Mouse (Mus musculus) layer of hippocampus, adult 6 months (tissue): ENCODE measurements around the gene Olfr734. TPM values are rescaled to one million over a fixed set of nuclear protein-coding genes. Genes with fewer than 3 reads are reported as not detected.

ENCODE experiments used
- long read RNA-seq, 2 experiments: library from polyadenylated mRNA; unstranded; transcript quantifications; one replicate each; pipeline ENCODE4 v2.0.0; 2019 to 2020
- polyA plus RNA-seq: library from polyadenylated mRNA; unstranded; fragments of <200 nt; fragmentation: Nextera tagmentation; gene quantifications from 2 replicates; pipeline ENCODE4 v1.2.3, GENCODE M21; 2021

The Olfr734 gene
- not detected in 2 replicates for polyA plus RNA-seq
- long read RNA-seq, experiment 1 = 0 reads
- long read RNA-seq, experiment 2 = 0 reads

DNA sequence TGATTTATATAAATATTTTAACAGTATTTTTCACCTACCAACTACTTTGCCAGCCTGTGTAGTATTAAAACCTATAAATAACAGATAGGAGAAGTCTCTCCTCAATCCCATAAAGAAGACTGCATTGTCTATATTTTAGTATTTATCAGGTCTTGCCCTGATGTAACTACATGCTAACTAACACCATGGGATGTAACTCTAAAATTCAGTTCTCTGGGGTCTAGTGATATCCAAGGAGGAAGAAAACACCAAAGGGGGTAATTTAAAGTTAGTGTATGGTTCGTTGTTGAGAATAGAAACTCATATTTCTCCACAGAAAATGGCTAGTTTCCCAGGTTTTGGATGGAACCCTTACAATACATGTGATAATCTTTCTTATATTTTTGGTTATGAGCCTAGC is at the start of gene Olfr734:
Gene Olfr734, minus strand, starts transcription at position 101 of the 400 bp plus-strand sequence.

DNA sequence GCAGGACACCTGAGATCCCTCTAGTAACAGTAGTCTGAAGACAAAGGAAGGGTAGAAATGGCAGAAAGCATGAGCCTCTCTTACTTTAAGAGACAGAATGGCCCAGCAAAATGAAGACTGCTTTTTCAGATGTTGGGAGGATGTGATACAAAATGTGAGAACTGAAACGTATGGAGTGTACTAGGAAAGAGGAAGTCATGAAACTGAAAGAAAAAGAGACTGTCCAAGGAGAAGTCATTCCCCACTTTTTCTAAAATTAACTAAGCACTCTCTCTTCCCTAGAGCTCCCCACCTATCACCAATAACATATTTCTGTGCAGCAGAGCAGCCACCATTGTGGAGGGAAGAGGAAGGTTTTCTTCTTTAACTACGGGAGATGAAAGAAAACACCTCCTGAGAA is 31.0 kb upstream of the Olfr734 start, which contains the start of gene Tlr11:
Gene Tlr11, plus strand, starts transcription at position 322 of the 400 bp plus-strand sequence.

DNA sequence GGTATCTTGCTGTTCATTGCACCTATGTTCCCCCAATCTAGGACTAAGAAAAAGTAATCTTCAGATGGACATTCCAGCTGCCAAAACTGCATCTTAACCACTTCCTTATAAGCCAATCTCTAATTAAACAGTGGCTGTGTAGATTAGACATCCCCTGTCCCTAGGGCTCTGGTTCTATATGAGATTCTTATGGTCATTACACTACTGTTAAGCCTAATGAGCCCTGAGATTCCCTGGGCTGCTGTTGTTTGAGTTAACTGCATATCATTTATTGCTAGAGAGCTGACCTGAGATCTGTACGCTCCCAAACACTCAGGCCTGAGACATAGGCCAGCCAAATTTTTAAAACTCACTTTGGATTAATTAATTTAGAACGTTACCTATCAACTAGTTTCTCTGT is 22.2 kb upstream of the Olfr734 start, which contains the start of gene Olfr735:
Gene Olfr735, minus strand, starts transcription at position 77 of the 400 bp plus-strand sequence.

DNA sequence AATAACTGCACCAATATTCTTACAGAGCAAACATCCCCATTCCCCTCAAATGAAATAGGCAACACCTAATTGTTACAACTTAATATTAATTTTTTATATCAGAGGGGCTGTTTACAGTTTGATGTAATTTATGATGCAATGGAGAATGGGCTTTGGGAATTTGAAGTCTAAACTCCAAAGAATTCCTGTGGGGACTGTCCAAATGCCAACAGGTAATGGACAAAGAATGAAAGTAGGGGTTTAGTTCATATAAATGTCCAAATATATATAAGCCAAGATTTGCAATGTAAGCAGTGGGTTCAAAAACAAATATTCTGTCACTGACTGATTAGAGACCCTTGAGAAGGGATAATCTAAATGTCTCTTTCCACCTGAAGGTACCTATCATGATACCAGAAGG is 25.1 kb downstream of the Olfr734 start, which contains the start of gene Olfr733:
Gene Olfr733, minus strand, starts transcription at position 101 of the 400 bp plus-strand sequence.

DNA sequence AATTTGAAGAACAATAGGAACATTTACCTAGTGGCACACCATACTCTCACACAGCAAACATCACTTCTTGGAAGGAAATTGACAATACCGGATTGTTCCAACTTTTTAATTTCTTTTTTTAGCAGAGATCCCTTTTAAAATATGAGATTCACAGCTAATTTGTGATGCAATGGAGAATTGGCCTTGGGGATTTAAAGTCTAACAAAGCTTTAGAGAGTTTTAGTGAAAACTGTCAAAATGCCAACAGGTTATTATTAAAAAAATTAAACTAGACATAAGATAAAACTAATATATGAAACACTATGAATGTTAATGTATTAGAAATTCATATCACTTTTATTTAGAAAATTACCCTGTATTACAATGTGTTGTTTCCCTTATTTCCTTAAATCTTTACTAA is 42.5 kb downstream of the Olfr734 start, which contains the start of gene Olfr732:
Gene Olfr732, minus strand, starts transcription at position 101 of the 400 bp plus-strand sequence.

Other genes with a start within 250 kb of the Olfr734 start
- not detected in 2 replicates for gene Olfr726, start 235.8 kb downstream of the Olfr734 start, polyA plus RNA-seq
- gene Olfr727, start 203.6 kb downstream of the Olfr734 start, polyA plus RNA-seq = not detected in 2 replicates
- not detected in 2 replicates for gene Olfr728, start 184.1 kb downstream of the Olfr734 start, polyA plus RNA-seq
- not detected in 2 replicates for gene Olfr729, start 173.9 kb downstream of the Olfr734 start, polyA plus RNA-seq
- not detected in 2 replicates for gene Olfr730, start 138.6 kb downstream of the Olfr734 start, polyA plus RNA-seq
- gene Olfr731, start 84.9 kb downstream of the Olfr734 start, polyA plus RNA-seq = not detected in 2 replicates
- gene Olfr732, start 42.6 kb downstream of the Olfr734 start, polyA plus RNA-seq = not detected in 2 replicates
- not detected in 2 replicates for gene Olfr733, start 25.2 kb downstream of the Olfr734 start, polyA plus RNA-seq
- not detected in 2 replicates for gene Olfr735, start 22.1 kb upstream of the Olfr734 start, polyA plus RNA-seq
- not detected in 2 replicates for gene Tlr11, start 31.2 kb upstream of the Olfr734 start, polyA plus RNA-seq
- gene Olfr736, start 54.4 kb upstream of the Olfr734 start, polyA plus RNA-seq = not detected in 2 replicates
- not detected in 2 replicates for gene Olfr738, start 80.8 kb upstream of the Olfr734 start, polyA plus RNA-seq
- gene Olfr739, start 91.9 kb upstream of the Olfr734 start, polyA plus RNA-seq = not detected in 2 replicates
- not detected in 2 replicates for gene Olfr740, start 118.8 kb upstream of the Olfr734 start, polyA plus RNA-seq
- gene Olfr741, start 146.0 kb upstream of the Olfr734 start, polyA plus RNA-seq = not detected in 2 replicates
- not detected in 2 replicates for gene Olfr742, start 176.8 kb upstream of the Olfr734 start, polyA plus RNA-seq
- gene Olfr743, start 195.1 kb upstream of the Olfr734 start, polyA plus RNA-seq = not detected in 2 replicates